Mouse (Mus musculus) testis, postnatal 14 days (tissue): ENCODE data around the gene Pam16.

ENCODE experiments used
- DNase-seq: peaks from one replicate; pipeline ENCODE4 v3.0.0; 2021; ENCODE audit warnings: low spot score

Gene Pam16

DNA sequence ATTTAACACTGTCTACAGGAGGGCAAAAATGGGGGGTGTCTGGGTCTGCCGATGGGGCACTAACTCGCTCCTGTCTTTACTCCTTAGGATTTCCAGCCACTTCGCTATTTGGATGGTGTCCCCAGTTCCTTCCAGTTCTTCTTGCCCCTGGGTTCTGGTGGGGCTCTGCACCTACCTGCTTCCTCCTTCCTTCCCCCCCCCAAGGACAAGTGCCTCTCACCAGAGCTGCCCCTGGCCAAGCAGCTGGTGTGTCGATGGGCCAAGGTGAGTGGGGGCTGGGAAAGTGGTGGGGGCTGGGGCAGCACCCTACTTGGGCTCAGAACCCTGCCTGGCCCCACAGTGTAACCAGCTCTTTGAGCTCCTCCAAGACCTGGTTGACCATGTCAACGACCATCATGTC lies 13.6 kb downstream of the Pam16 start:
- DNase-seq: no peak

GRCm38 (mm10) chr16:4608532-4609059 lies 16.2 kb downstream of the Pam16 start:
- DNase-seq: no peak

DNA sequence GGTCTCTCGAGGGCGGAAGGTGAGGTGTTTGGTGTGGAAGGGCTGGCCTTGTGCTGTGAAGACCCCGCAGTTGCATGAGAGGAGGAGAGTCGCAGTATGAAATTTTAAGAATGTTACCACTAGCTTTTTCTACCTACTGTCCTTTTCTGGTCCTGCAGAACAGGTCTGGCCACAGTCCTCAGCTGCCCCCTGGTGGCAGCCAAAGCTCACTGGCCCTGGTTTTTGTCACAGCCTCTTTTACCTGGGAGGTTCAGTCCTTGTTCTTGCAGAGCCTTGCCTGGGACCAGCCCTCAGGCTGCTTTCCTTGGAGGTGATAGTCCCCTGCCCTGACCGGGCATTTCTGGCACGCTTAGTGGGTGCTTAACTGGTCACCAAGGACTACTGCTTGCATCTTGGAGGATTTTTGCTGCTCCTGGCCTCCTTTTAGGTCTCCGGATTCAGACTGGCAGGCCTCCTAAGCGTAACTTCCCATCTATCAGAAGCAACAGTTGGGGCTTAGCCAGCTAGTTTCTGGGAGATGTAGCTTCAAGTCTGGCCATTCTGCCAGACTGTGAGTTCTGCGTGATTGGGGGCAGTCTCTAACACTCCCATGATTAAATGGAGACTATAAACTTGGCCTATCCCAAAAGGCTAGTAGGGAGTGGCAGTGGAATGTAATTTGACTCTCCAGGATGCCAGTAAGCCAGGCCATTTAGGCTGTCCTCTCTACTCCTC lies 16.8 kb downstream of the Pam16 start:
- DNase-seq: peak; percentile 44

DNA sequence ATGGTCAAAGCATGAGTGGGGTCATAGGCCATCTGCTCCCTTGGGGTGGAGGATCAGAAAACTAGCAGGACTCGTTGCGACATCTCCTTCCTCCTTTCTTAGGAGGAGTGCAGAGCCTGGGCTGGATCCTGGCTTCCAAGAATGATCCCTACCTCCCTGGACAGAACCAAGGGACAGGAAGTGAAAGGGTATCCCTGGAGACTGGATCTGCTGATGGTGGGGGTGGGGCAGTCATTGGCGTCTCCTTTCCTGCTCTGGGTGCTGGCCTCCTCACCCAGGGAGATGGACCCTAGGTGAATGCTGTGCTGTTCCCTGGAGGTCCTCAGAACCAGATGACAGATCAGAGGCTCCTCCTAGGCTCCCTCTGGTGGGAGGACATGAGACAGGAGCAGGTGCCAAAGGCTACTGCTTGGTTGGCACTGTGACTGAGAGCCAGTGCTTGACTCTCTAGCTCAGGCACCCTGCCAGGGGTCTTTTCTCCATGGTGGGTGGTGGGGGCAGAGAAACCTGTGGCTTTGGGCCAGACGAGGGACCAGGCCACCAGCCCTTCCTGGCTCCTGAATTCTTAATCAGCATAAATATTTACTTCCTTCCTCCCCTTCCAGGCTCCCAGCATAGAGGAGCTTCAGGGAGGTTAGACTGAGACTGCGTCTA lies 18.2 kb downstream of the Pam16 start:
- no peak for DNase-seq

- DNase-seq: no peak
Observed at GRCm38 (mm10) chr16:4605514-4606131, 19.2 kb downstream of the Pam16 start.

DNA sequence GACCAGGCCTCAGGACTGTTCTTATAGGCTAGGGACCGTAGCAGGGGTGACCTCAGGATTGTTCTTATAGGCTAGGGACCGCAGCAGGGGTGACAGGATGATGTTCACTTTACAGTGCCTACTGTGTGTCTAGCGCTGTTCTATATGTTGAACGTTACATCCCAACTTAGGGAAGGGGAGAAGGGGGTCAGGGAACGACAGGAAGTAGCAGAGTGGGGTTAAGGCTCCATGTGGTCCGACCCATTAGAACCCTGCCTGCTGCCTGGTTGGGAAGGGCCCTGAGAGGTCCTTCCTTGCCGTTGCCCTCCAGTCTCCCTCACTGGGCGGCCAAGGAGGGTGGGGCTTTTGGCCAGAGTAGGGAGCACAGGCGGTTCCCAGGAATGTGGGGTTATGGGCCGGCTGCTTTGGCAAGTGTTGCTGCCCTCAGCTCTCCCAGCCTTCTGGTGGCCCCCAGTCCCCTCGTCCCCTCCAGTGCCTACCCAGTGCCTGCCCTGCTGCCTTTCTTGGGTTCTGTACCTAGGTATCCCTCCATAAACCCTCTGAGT lies 20.4 kb downstream of the Pam16 start:
- no peak for DNase-seq

GRCm38 (mm10) chr16:4603453-4603837 lies 21.3 kb downstream of the Pam16 start:
- DNase-seq: no peak

GRCm38 (mm10) chr16:4602766-4603452 lies 21.9 kb downstream of the Pam16 start:
- DNase-seq: no peak

- DNase-seq: no peak
Observed at GRCm38 (mm10) chr16:4602189-4602588, 22.6 kb downstream of the Pam16 start.

DNA sequence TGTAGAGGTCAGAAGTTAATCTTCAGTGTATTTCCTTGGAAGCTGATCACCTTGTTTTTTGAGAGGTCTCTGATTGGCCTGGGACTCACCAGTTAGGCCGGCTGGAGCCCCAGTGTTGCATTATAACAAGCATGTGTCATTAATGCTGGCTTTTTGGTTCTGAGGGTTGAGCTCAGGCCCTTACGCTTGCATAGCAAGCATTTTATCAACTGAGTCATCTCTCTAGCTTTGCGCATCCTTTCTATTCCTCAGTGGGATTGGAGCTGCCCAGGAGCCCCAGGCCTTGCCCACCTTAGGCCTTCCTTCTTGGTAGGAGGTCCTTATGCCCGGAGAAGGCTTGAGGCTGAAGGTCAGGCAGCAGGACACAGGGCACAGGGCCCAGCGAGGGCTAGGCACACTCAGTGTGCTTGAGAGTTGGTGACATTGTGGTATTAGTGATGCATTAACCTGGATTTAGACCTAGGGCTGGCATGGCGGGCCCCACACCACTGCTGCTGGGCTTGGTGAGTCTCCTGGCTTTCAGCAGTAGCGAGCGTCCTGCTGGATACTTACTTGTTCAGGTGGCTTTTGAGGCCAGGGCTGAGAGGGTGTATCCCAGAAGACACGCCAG lies 24.0 kb downstream of the Pam16 start:
- no peak for DNase-seq

- no peak for DNase-seq
Observed at GRCm38 (mm10) chr16:4599616-4600015, 25.2 kb downstream of the Pam16 start.

GRCm38 (mm10) chr16:4598891-4599543 lies 25.8 kb downstream of the Pam16 start:
- DNase-seq: no peak

- no peak for DNase-seq
Observed at GRCm38 (mm10) chr16:4598041-4598440, 26.7 kb downstream of the Pam16 start.

DNA sequence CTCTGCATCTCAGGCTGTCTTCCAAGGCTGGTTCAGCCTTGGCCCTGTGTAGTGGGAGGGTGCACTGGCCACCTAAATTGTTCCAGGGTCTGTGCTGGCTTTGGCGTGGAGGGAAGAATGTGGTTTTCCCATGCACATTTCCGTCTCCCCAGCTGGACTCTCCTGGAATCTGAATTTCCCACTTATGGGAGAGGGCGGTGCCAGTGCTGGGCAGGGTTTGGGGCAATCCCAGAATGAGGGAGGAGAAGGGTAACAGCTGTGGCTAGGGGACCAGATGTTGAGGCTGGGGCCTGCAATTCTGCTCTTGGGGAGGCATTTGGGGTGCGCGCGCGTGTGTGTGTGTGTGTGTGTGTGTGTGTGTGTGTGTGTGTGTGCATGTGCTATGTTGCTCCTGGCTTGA lies 27.5 kb downstream of the Pam16 start:
- DNase-seq: no peak

DNA sequence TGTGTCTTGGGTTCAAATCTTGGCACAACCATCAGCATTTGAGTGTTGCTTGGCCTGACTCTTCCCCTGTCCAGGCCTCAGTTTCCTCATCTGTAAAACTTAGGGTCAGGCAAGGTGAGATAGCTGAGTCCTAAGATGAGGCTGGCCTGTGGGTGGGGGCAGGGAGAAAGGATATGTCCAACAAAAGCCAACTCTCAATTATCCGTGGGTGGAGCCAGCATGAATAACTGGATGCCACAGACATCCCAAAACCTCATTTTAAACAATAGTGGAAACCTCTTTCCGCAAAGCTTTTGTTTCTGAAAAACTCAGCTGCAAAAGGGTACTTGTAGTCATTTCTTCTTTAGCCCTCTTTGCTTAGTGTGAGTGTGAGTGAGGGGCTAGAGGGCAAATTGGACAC lies 28.0 kb downstream of the Pam16 start:
- DNase-seq: no peak

DNA sequence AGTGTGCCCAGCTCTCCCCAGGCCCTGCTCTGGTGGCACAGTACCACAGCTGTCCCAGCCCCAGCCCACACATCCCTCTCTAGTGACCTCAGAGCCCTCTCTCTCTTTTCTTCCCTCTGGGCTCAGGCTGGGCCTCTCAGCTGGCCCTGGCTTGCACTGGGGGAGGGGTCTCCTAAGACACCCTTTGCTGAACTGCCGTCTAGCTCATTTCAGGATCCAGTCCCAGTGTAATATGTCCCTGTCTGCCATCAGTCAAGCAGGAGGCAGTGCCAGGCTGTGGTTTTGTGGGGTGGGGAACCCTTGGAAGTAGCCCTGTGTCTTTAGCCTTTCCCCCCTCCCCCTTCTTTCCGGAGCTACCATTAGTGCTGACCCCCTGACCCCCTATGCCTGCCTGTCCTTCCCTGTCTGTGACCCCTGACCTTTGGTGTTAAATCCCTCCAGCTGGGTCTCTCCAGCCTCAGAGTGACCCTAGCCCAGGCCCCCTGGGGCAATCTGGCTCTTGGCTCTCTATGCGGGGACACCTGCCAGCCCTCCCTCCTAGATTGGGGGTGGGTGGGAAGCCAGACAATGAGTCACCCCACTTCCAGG lies 28.6 kb downstream of the Pam16 start:
- no peak for DNase-seq

DNA sequence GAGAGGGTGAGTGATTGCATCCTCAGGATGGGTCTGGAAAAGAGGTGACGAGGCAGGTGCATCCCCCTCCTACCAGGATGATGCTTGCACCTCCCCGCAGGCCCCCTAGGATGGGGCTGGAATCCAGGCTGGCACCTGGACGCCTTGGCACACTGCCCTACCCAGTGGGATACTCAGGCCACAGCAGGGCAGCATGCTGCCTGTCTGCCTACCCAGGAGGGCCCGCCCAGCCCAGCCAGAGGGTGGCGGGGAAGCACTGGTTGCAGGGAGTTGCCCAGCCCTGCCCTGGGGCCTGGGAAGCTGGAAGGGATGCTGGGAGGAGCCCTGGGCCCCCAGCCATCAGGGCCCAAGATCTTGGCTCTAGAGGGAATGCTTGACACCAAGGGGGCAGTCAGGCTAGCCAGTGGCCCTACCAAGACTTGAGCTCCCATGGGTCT lies 29.2 kb downstream of the Pam16 start:
- peak; percentile 55 for DNase-seq

DNA sequence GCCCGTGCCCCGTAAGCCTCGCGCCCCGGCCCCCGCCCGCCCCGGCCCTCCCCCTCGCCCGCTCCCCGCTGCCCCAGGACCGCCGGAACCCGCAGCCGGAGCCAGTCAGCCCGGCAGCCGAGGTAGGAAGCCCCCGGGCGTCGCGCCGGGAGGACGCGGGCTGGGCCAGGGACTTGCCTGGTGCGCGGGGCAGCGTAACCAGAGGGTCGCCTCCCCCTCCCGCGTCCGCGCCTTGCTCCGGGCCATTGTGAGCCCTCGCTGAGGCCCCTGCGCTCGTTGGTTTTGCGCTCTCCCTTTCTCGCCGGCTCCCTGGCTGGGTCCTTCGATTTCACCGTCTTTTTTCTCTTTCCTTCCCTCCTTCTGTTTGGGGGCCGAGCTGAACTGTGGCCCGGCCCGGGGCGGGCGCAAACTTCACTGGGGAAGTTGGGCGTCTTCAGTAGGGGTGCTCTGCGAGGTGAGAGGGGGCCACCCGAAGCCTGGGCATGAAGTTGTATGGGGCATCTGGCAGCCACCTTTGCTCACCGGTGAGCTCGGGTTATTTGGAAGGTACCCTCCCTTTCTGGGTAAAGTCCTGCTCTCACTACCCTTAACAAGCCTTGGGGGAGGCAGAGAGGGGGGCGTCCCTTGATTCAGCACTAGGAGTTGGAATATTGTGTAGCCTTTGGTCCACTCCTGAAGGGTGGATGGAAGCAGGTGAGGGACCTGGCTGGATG lies 29.8 kb downstream of the Pam16 start:
- DNase-seq: peak; percentile 53

- DNase-seq: peak; percentile 74
Observed at GRCm38 (mm10) chr16:4593971-4594813, 30.6 kb downstream of the Pam16 start, which contains the start of gene Glis2. Gene Glis2 (plus strand): TSS chr16:4594713.
